Mouse (Mus musculus): Measurements from ENCODE around the gene Tbx1.

GRCm38 (mm10) chr16:18596255-18596654, 5.8 kb upstream of the Tbx1 start:
- no peak for TF ChIP-seq CTCF (IDR thresholded peaks at IDR 0.05; ENCODE audit: low read depth)
- no peak for TF ChIP-seq EP300 (optimal IDR thresholded peaks at IDR 0.05)

Measured in stomach, postnatal 0 days (tissue).